Mouse (Mus musculus): ENCODE measurements around the gene Abcc12.

DNA sequence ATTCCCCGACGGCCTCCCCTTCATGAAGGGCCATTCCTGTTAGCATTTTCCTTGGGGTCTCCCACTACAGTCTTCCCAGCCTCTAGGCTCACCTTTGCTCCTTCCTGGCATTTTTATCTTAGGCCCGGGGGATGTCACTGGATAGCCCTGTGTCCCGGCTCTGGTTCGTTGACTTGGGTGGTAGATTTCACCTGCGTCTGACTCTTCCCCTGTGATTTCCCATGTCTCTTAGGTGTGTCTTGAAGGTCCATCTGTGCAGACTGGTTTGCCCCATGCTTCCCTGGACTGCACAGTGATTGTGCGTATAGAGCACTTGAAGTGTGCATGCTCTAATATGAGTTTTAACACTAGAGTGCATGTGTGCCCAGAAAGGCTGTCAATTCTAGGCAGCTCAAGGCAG lies 44.4 kb upstream of the Abcc12 start:
- TF ChIP-seq CTCF (IDR thresholded peaks at IDR 0.05; ENCODE audit: insufficient read depth, low read depth, low read length) (no peak), POLR2A (IDR thresholded peaks at IDR 0.05; ENCODE audit: insufficient read depth, low read depth, low read length) (no peak)

All from olfactory bulb, adult 2 months (tissue).